Mouse (Mus musculus) E14TG2a.4 (cell line): ENCODE measurements around the gene Nckap5.

Source experiments
- CTCF ChIP-seq: conservative IDR thresholded peaks from 2 replicates; pipeline ENCODE4 v1.5.1; 2014; ENCODE audit warnings: low read length
- NANOG ChIP-seq: IDR thresholded peaks from 2 replicates; pipeline ENCODE4 v1.6.1; 2014; ENCODE audit warnings: borderline replicate concordance, low read length, mixed read lengths
- POU5F1 ChIP-seq: IDR thresholded peaks from 2 replicates; pipeline ENCODE4 v1.6.1; 2014; ENCODE audit warnings: low read length, borderline replicate concordance

DNA sequence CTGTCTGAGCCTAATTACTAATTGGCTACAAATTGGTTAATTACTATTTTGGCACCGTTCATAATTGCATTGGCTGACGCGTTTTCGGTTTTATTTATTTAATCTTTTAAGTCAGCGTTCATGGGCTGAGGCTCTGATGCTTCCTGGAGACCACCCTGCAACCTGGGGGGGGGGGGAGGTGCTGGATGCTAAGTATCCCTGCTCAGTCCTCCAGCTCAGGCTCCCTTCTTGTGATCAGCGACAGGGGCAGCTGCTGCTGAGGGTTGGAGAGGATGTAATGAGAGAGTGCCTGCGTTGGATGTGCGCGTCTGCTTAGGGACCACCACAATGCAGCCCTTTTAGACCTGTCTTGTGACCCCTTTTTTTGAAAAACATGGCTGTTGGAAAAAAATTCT, 919.7 kb downstream of the Nckap5 start:
- TF ChIP-seq CTCF (no peak), NANOG (no peak), POU5F1 (no peak)
